Mouse (Mus musculus): ENCODE data around the gene Selenoh. TPM values are rescaled to one million over a fixed set of nuclear protein-coding genes. Genes with fewer than 3 reads are reported as not detected.

Selenoh gene
- polyA plus RNA-seq, 1 experiment from 2014 or later = 123 TPM

- Histone ChIP-seq H3K4me1 (replicated peaks; ENCODE audit: control insufficient read depth, insufficient read depth) (no peaks in the 10 kb centered on the region), H3K9me3 (ENCODE audit: control insufficient read depth, low read length) (no peaks in the 10 kb centered on the region), H3K27me3 (ENCODE audit: control insufficient read depth, insufficient read depth, low read length) (no peaks in the 10 kb centered on the region), H3K27ac (replicated peaks) (no peak overlapping the region), H3K4me2 (replicated peaks; ENCODE audit: low read depth) (no peak overlapping the region), H3K9ac (ENCODE audit: low read length) (no peak overlapping the region), H3K36me3 (ENCODE audit: control insufficient read depth, insufficient read depth, low read length) (no peaks in the 10 kb centered on the region), H3K4me3 (ENCODE audit: low read depth, low read length) (no peak overlapping the region)
- no peak; the same call in 1 of the 2 replicates for ATAC-seq (ENCODE audit: low FRiP score, low TSS enrichment)
- peak; percentile 74 for TF ChIP-seq CTCF (IDR thresholded peaks at IDR 0.05; ENCODE audit: low read depth)
- no peak for TF ChIP-seq EP300 (optimal IDR thresholded peaks at IDR 0.05)
- peak; percentile 65 for DNase-seq (ENCODE audit: low spot score)
- WGBS = 38% methylated on average over 2 of the region's 2 CpGs
These were observed 7.7 kb downstream of the Selenoh start for GRCm38 (mm10) chr2:84662866-84663265.

DNA sequence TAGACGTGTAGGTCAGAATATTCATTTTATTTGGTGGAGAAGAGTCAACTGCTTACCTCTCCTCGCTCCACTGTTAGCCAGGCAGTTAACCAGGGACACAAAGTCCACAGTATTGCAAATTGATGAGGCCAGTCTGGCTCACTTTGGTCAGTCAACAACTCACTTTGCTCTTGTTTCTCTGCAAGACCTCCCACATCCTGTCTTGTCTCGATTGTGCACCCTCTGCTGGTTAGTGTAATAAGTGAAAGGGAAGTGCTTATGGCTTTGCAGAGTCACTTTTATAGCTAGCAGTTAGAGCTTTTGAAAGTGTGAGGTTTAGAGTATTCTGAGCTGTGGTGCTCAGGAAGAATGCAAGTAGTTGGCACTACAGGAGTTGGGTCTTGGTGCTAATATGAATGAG, 10.3 kb downstream of the Selenoh start:
- H3K4me1 ChIP-seq (replicated peaks; ENCODE audit: control insufficient read depth, insufficient read depth) = no peaks in the 10 kb centered on the region
- WGBS = 65% methylated on average over 3 of the region's 3 CpGs
- H3K36me3 ChIP-seq (ENCODE audit: control insufficient read depth, insufficient read depth, low read length) = no peaks in the 10 kb centered on the region
- no peaks in the 10 kb centered on the region for H3K9me3 ChIP-seq (ENCODE audit: control insufficient read depth, low read length)
- no peaks in the 10 kb centered on the region for H3K27me3 ChIP-seq (ENCODE audit: control insufficient read depth, insufficient read depth, low read length)
- no peak overlapping the region for H3K9ac ChIP-seq (ENCODE audit: low read length)
- H3K4me3 ChIP-seq (ENCODE audit: low read depth, low read length) = no peak overlapping the region
- TF ChIP-seq EP300 (optimal IDR thresholded peaks at IDR 0.05) (no peak), CTCF (IDR thresholded peaks at IDR 0.05; ENCODE audit: low read depth) (peak; percentile 82)
- peak; percentile 29 for DNase-seq (ENCODE audit: low spot score)
- peak; percentile 51; the same call in 1 of the 2 replicates for ATAC-seq (ENCODE audit: low FRiP score, low TSS enrichment)
- H3K27ac ChIP-seq (replicated peaks) = no peak overlapping the region
- H3K4me2 ChIP-seq (replicated peaks; ENCODE audit: low read depth) = no peak overlapping the region

DNA sequence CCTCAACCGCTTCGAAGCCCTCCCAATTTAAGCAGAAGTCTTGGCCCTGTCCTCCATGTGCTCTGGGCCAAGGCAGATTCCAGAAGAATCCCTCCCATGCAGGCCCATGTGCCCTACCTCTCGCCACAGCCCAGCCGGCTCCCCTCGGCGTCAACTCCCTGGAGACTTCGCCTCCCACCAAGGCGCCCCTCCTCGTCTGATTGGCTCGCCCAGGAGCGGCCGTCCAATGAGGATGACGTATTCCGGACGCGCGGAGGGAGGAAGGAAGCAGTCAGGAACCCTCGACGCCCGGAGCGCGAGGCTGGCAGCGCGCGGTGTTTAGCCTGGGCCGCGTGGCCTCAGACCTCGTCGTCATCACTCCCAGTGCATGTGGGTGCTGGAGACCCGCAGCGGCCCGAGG, 11.8 kb downstream of the Selenoh start, which contains the start of gene Btbd18:
Gene Btbd18 (plus strand): TSS at position 274 of the 400 bp plus-strand sequence.
- H3K9ac ChIP-seq (ENCODE audit: low read length) = no peak within 1 kb of the TSS
- no peaks in the 10 kb centered on the region for H3K27me3 ChIP-seq (ENCODE audit: control insufficient read depth, insufficient read depth, low read length)
- no peak within 1 kb of the TSS for H3K27ac ChIP-seq (replicated peaks)
- no peak for TF ChIP-seq EP300 (optimal IDR thresholded peaks at IDR 0.05)
- TF ChIP-seq CTCF (IDR thresholded peaks at IDR 0.05; ENCODE audit: low read depth) = no peak
- H3K9me3 ChIP-seq (ENCODE audit: control insufficient read depth, low read length) = no peaks in the 10 kb centered on the region
- WGBS = 93% methylated on average over 32 of the region's 32 CpGs
- ATAC-seq (ENCODE audit: low FRiP score, low TSS enrichment) = no peak; the same call in 1 of the 2 replicates
- no peak within 1 kb of the TSS for H3K4me3 ChIP-seq (ENCODE audit: low read depth, low read length)
- DNase-seq (ENCODE audit: low spot score) = no peak
- no peaks in the 10 kb centered on the region for H3K4me1 ChIP-seq (replicated peaks; ENCODE audit: control insufficient read depth, insufficient read depth)
- no peaks in the 10 kb centered on the region for H3K36me3 ChIP-seq (ENCODE audit: control insufficient read depth, insufficient read depth, low read length)
- no peak within 1 kb of the TSS for H3K4me2 ChIP-seq (replicated peaks; ENCODE audit: low read depth)

DNA sequence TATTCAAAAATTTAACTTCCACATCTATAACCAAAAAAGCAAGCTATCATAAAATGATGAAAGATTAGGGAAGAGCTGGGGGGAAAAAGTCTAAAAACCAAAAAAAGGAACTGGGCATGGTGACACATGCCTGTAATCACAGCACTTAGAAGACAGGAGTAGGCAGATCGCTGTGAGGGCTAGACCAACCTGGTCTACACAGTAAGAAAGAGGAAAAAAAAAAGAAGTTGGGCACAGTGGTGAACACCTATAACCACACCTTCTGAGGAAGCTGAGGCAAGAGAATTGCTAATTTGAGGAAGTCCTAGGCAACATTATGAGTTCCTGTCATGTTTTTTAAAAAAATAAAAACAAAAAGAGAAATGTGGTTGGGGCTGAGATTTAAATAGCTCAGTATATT, 14.7 kb downstream of the Selenoh start:
- WGBS = 64% methylated on average over 1 of the region's 1 CpGs
- Histone ChIP-seq H3K4me2 (replicated peaks; ENCODE audit: low read depth) (no peak overlapping the region), H3K27me3 (ENCODE audit: control insufficient read depth, insufficient read depth, low read length) (no peaks in the 10 kb centered on the region), H3K4me1 (replicated peaks; ENCODE audit: control insufficient read depth, insufficient read depth) (no peaks in the 10 kb centered on the region), H3K9me3 (ENCODE audit: control insufficient read depth, low read length) (no peaks in the 10 kb centered on the region), H3K9ac (ENCODE audit: low read length) (no peak overlapping the region), H3K27ac (replicated peaks) (no peak overlapping the region), H3K36me3 (ENCODE audit: control insufficient read depth, insufficient read depth, low read length) (no peaks in the 10 kb centered on the region), H3K4me3 (ENCODE audit: low read depth, low read length) (no peak overlapping the region)
- TF ChIP-seq CTCF (IDR thresholded peaks at IDR 0.05; ENCODE audit: low read depth) (no peak), EP300 (optimal IDR thresholded peaks at IDR 0.05) (no peak)
- ATAC-seq (ENCODE audit: low FRiP score, low TSS enrichment) = no peak
- DNase-seq (ENCODE audit: low spot score) = no peak

- Histone ChIP-seq H3K9me3 (ENCODE audit: control insufficient read depth, low read length) (no peaks in the 10 kb centered on the region), H3K36me3 (ENCODE audit: control insufficient read depth, insufficient read depth, low read length) (no peaks in the 10 kb centered on the region), H3K9ac (ENCODE audit: low read length) (no peak overlapping the region), H3K4me1 (replicated peaks; ENCODE audit: control insufficient read depth, insufficient read depth) (no peaks in the 10 kb centered on the region), H3K27me3 (ENCODE audit: control insufficient read depth, insufficient read depth, low read length) (no peaks in the 10 kb centered on the region), H3K4me2 (replicated peaks; ENCODE audit: low read depth) (no peak overlapping the region), H3K27ac (replicated peaks) (no peak overlapping the region), H3K4me3 (ENCODE audit: low read depth, low read length) (no peak overlapping the region)
- TF ChIP-seq CTCF (IDR thresholded peaks at IDR 0.05; ENCODE audit: low read depth) (peak; percentile 60), EP300 (optimal IDR thresholded peaks at IDR 0.05) (no peak)
- ATAC-seq (ENCODE audit: low FRiP score, low TSS enrichment) (no peak), DNase-seq (ENCODE audit: low spot score) (no peak)
These were observed 17.2 kb downstream of the Selenoh start for GRCm38 (mm10) chr2:84653354-84653753.

DNA sequence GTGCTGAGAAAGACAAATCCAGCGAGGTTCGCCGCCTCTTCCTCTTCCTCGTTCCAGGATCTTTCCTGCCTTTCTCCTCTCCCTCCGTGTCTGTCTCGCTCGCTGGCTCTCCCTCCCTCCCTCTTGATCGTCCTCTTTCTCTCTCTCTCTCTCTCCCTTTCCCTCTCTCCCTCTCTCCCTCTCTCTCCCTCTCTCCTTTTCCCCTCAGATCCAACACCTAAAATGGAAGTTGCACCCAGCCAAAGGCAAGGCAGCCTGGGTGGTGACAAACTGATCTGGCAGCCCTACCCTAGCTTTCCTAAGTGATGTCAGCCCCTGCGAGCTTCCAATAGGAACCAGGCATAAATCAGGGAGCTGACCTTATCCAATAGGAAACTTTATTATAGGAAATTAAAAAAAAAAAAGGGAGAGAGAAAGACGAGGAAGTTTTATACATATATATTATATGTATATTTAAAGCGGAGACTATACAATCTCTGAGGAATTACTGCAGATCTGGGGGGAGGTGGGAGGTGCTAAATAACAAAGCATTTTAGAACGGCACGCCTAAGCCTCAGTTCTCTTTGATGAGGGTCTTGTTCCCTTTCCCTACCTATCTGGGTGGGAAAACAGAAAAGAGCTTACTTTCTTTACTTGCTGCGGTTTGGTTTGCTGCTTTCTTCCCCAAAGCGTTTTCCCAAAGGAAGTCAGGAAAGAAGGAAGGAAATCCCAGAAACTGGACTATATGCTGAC, 19.9 kb downstream of the Selenoh start, which contains the start of gene Ctnnd1:
Gene Ctnnd1 (minus strand): TSS at position 302 of the 732 bp plus-strand sequence.
- peak; percentile 99 for ATAC-seq (ENCODE audit: low FRiP score, low TSS enrichment)
- TF ChIP-seq EP300 (optimal IDR thresholded peaks at IDR 0.05) (no peak), CTCF (IDR thresholded peaks at IDR 0.05; ENCODE audit: low read depth) (no peak)
- H3K9ac ChIP-seq (ENCODE audit: low read length) = peak within 1 kb of the TSS; percentile 86
- H3K4me3 ChIP-seq (ENCODE audit: low read depth, low read length) = peak within 1 kb of the TSS; percentile 71
- H3K4me2 ChIP-seq (replicated peaks; ENCODE audit: low read depth) = peak within 1 kb of the TSS; percentile 49
- no peaks in the 10 kb centered on the region for H3K36me3 ChIP-seq (ENCODE audit: control insufficient read depth, insufficient read depth, low read length)
- WGBS = under 1% methylated on average over 15 of the region's 15 CpGs
- DNase-seq (ENCODE audit: low spot score) = peak; percentile 86
- H3K27me3 ChIP-seq (ENCODE audit: control insufficient read depth, insufficient read depth, low read length) = no peaks in the 10 kb centered on the region
- no peaks in the 10 kb centered on the region for H3K4me1 ChIP-seq (replicated peaks; ENCODE audit: control insufficient read depth, insufficient read depth)
- no peaks in the 10 kb centered on the region for H3K9me3 ChIP-seq (ENCODE audit: control insufficient read depth, low read length)
- H3K27ac ChIP-seq (replicated peaks) = peak within 1 kb of the TSS; percentile 98
